Mouse (Mus musculus): Measurements from ENCODE around the gene Hic1.

Hic1 gene

GRCm38 (mm10) chr11:75119298-75119697 is 50.0 kb downstream of the Hic1 start:
- no peak for DNase-seq (ENCODE audit: low spot score in 2 of 2)

GRCm38 (mm10) chr11:75118141-75118540 is 51.2 kb downstream of the Hic1 start:
- no peak for DNase-seq (ENCODE audit: low spot score in 2 of 2)

GRCm38 (mm10) chr11:75116379-75116778 is 52.9 kb downstream of the Hic1 start:
- DNase-seq (ENCODE audit: low spot score in 2 of 2) = no peak

All from thymus, postnatal 10 days (tissue).